Mouse (Mus musculus) forebrain, embryonic 16.5 days (tissue): ENCODE results near the gene D430041D05Rik. TPM values are rescaled to one million over a fixed set of nuclear protein-coding genes. Genes with fewer than 3 reads are reported as not detected.

Source experiments
- ATAC-seq: fragments of 200-750 bp; cut with Nextera tagmentation; 2 replicates; pipeline ENCODE4 v1.8.0; 2017; ENCODE audit warnings: mild to moderate bottlenecking, moderate library complexity
- H3K27ac ChIP-seq: fragments of 300-500 bp; sonication (generic); 2 replicates; pipeline ENCODE4 v1.5.1; 2014; ENCODE audit warnings: low read length, control low read depth
- H3K27me3 ChIP-seq: fragments of 300-500 bp; sonication (generic); replicated peaks from 2 replicates; pipeline ENCODE4 v1.6.1; 2014; ENCODE audit warnings: low read length; ENCODE audit not compliant: control insufficient read depth, insufficient read depth
- H3K36me3 ChIP-seq: fragments of 300-500 bp; sonication (generic); 2 replicates; pipeline ENCODE4 v1.6.1; 2014; ENCODE audit not compliant: control insufficient read depth, insufficient read depth
- H3K4me1 ChIP-seq: fragments of 300-500 bp; sonication (generic); replicated peaks from 2 replicates; pipeline ENCODE4 v1.6.1; 2014; ENCODE audit warnings: low read length; ENCODE audit not compliant: control insufficient read depth, insufficient read depth
- H3K4me2 ChIP-seq: fragments of 300-500 bp; sonication (generic); 2 replicates; pipeline ENCODE4 v1.6.1; 2014; ENCODE audit warnings: mild to moderate bottlenecking, low read length, control low read depth
- H3K4me3 ChIP-seq: fragments of 300-500 bp; sonication (generic); replicated peaks from 2 replicates; pipeline ENCODE4 v1.5.1; 2014; ENCODE audit warnings: mild to moderate bottlenecking, low read length, control low read depth
- H3K9ac ChIP-seq: fragments of 300-500 bp; sonication (generic); replicated peaks from 2 replicates; pipeline ENCODE4 v1.6.1; 2014; ENCODE audit warnings: low read depth, low read length, control low read depth
- H3K9me3 ChIP-seq: fragments of 300-500 bp; sonication (generic); 2 replicates; pipeline ENCODE4 v1.6.1; 2016; ENCODE audit warnings: low read length; ENCODE audit not compliant: control insufficient read depth
- WGBS: fragments of 180-500 bp; shearing (Covaris S2); extraction: QIAGEN DNeasy Blood & Tissue Kit; methylation state at CpG from one replicate; pipeline ENCODE4 v1.1.7; 2014; 5-methylcytosine and 5-hydroxymethylcytosine counted together
- polyA plus RNA-seq: library from polyadenylated mRNA; unstranded; fragments of >200 nt; fragmentation: Nextera tagmentation; extraction: Ambion mirVana; gene quantifications from 2 replicates; pipeline ENCODE4 v1.2.1, GENCODE M21; 2015

Gene D430041D05Rik
- polyA plus RNA-seq, 1 experiment from 2014 or later: 14.9 TPM

GRCm38 (mm10) chr2:104163418-104163817, 247.4 kb downstream of the D430041D05Rik start:
- H3K27ac ChIP-seq: no peak overlapping the region
- no peaks in the 10 kb centered on the region for H3K36me3 ChIP-seq
- ATAC-seq: no peak
- no peak overlapping the region for H3K9ac ChIP-seq
- no peaks in the 10 kb centered on the region for H3K9me3 ChIP-seq
- H3K27me3 ChIP-seq: no peaks in the 10 kb centered on the region
- H3K4me3 ChIP-seq: no peak overlapping the region
- H3K4me2 ChIP-seq: no peak overlapping the region
- WGBS: 84% methylated on average over 7 of the region's 7 CpGs
- peaks cover 6% of the 10 kb centered on the region for H3K4me1 ChIP-seq

DNA sequence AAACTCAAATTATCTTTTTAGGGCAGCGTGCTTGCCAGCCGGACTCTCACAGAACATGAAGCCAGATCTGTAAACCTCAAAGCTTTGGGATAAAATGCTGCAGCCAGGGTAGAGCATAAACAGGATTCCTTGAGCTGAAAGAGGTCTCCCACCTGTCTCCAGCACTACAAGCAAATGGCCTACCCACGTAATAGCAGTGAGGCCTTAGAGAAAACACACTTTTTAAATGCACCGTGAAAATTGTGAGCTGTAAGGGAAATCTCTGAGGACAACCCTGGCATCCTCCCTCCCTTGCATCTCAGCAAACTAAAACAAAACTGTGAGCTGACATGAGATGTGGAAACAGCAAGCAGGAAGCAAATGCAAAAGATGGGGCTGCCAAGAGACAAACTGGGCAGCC, 253.0 kb downstream of the D430041D05Rik start:
- Histone ChIP-seq H3K27me3 (no peaks in the 10 kb centered on the region), H3K27ac (no peak overlapping the region), H3K4me2 (no peak overlapping the region), H3K9me3 (no peaks in the 10 kb centered on the region), H3K4me3 (no peak overlapping the region), H3K9ac (no peak overlapping the region), H3K36me3 (no peaks in the 10 kb centered on the region), H3K4me1 (no peaks in the 10 kb centered on the region)
- no peak for ATAC-seq
- WGBS: 88% methylated on average over 4 of the region's 4 CpGs

DNA sequence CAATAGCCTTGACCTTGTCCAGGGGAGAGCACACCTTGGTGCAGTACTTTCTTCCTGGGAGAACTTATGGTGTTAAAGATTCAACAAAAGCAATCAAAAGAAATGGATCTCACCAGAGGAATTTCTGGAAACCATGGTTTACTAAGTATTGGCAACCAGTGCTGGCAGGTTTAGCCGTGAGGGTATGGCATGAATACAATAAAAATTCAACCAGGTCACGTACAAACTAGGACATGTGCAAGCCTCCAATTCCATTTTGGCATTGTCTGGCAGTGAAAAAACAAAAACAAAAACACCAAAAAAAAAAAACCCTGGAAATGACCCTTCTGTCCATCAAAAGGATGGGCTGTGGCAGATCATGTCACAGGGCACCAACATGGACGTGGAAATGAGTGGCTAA, 256.9 kb downstream of the D430041D05Rik start:
- Histone ChIP-seq H3K36me3 (no peaks in the 10 kb centered on the region), H3K27ac (no peak overlapping the region), H3K4me1 (no peaks in the 10 kb centered on the region), H3K4me3 (no peak overlapping the region), H3K4me2 (no peak overlapping the region), H3K27me3 (no peaks in the 10 kb centered on the region), H3K9ac (no peak overlapping the region), H3K9me3 (no peaks in the 10 kb centered on the region)
- 84% methylated on average over 3 of the region's 3 CpGs for WGBS
- ATAC-seq: no peak

DNA sequence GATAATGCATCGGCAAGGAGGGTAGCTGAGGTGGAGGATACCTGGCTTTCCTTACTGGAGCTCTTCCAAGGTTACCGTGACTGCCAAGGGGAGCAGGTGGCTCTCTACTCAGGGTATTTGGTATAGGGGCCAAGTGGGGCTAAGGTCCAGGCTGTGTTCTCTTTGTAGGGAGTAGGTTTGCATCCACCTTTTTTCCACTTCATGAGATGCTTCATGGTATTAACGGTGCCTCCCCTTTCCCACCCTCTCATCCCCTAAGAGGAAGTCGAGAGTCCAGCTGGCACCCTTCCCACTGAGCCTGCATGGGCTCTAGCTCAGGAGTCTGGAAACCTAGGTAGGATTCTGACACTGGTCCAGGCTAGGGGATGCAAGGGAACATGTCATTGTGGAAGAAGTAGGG, 257.5 kb downstream of the D430041D05Rik start:
- Histone ChIP-seq H3K27me3 (no peaks in the 10 kb centered on the region), H3K4me1 (no peaks in the 10 kb centered on the region), H3K36me3 (no peaks in the 10 kb centered on the region), H3K9ac (no peak overlapping the region), H3K4me2 (no peak overlapping the region), H3K4me3 (no peak overlapping the region), H3K27ac (no peak overlapping the region), H3K9me3 (no peaks in the 10 kb centered on the region)
- 76% methylated on average over 4 of the region's 4 CpGs for WGBS
- ATAC-seq: no peak

DNA sequence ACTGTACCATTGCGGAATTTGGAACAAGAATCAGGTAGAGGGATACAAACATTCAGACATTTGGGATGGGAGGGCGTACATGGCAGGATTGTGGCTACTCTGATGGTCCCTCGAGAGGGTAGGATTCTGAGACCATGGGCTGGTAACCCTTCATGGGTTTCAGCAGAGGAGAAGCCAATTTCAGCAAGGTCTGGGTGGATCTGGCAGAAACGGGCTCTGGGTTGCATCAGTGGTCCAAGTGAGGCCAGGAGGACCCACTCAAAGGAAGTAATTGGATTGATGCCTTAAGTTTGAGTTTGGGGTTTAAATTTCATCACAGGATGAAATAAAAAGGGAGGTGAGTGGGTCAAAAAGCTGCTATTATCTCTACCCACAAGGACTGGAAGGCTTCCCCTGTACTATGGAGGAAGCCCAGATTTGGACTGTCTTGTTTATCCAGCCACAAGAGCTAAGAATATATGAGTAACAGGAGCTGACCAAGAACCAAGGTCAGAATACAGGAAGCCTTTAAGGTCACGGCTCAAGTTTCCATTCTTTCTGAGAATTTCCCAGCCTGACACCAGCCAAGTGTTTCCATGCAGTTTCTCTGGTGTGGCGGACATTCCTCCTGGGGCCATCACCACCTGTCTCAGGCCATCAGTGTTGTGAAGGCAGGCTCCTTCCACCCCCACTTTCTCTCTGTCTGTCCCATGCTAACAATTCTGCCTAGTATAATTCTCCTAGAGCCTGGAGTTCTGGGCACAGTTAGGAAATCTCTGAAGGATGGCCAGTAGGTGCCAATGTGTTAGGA, 260.0 kb downstream of the D430041D05Rik start:
- H3K9ac ChIP-seq: no peak overlapping the region
- H3K27me3 ChIP-seq: no peaks in the 10 kb centered on the region
- ATAC-seq: no peak
- H3K4me1 ChIP-seq: no peaks in the 10 kb centered on the region
- WGBS: 92% methylated on average over 6 of the region's 6 CpGs
- H3K36me3 ChIP-seq: no peaks in the 10 kb centered on the region
- H3K27ac ChIP-seq: no peak overlapping the region
- H3K9me3 ChIP-seq: no peaks in the 10 kb centered on the region
- no peak overlapping the region for H3K4me2 ChIP-seq
- H3K4me3 ChIP-seq: no peak overlapping the region

GRCm38 (mm10) chr2:104147910-104148561, 262.8 kb downstream of the D430041D05Rik start:
- H3K27me3 ChIP-seq: no peaks in the 10 kb centered on the region

GRCm38 (mm10) chr2:104145983-104146382, 264.8 kb downstream of the D430041D05Rik start:
- ATAC-seq: no peak
- no peaks in the 10 kb centered on the region for H3K27me3 ChIP-seq
- no peak overlapping the region for H3K9ac ChIP-seq
- no peaks in the 10 kb centered on the region for H3K4me1 ChIP-seq
- no peaks in the 10 kb centered on the region for H3K36me3 ChIP-seq
- H3K9me3 ChIP-seq: no peaks in the 10 kb centered on the region
- no peak overlapping the region for H3K4me2 ChIP-seq
- H3K27ac ChIP-seq: no peak overlapping the region
- no peak overlapping the region for H3K4me3 ChIP-seq
- 81% methylated on average over 1 of the region's 1 CpGs for WGBS

More at GRCm38 (mm10) chr2:104147910-104148561, 262.8 kb downstream of the D430041D05Rik start:
- Histone ChIP-seq H3K27ac (no peak overlapping the region), H3K4me3 (no peak overlapping the region), H3K4me1 (no peaks in the 10 kb centered on the region), H3K4me2 (no peak overlapping the region), H3K9me3 (no peaks in the 10 kb centered on the region), H3K36me3 (no peaks in the 10 kb centered on the region), H3K9ac (no peak overlapping the region)
- WGBS: 62% methylated on average over 4 of the region's 4 CpGs
- ATAC-seq: no peak

DNA sequence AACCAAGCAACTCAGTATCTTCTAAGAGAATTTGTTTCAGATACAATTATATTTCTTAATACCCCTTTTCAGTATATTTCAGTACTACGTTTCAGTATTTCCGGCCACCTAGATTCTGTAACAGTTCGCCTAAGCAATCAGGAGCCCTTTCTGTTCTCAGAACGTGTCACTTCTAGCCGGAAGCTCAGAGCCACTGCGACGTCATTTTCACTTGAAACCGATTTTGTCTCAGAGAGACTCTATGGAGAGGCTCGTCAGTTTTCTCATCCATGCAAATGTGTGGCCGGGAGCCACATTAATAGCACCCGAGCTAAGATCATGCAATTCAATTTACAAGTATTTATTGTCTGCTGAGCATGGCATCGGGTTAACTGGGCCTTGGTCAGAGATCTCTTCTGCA, 266.8 kb downstream of the D430041D05Rik start:
- WGBS: 77% methylated on average over 12 of the region's 12 CpGs
- Histone ChIP-seq H3K4me2 (no peak overlapping the region), H3K36me3 (no peaks in the 10 kb centered on the region), H3K27ac (no peak overlapping the region), H3K9me3 (no peaks in the 10 kb centered on the region), H3K4me1 (no peaks in the 10 kb centered on the region), H3K9ac (no peak overlapping the region), H3K4me3 (no peak overlapping the region), H3K27me3 (no peaks in the 10 kb centered on the region)
- ATAC-seq: no peak

DNA sequence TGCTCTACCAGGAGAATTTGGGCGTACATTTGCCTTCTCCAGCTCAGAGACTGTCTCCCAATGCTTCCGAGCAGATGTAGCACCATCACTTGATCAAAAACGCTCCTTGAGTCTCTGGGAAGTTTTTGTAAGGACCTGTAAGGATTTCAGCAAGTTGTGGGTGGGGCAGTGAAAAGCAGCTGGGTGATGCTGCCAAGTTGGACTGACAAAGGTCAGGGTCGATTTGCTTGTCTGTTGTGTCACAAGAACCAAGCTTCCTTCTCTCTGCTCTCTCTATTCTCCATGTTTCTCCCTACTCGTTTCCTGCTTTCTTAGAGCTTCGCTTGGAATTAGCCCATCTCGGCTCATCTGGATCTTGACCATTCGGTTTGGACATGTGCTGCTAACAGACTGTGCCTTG, 268.7 kb downstream of the D430041D05Rik start:
- Histone ChIP-seq H3K27ac (no peak overlapping the region), H3K9ac (no peak overlapping the region), H3K4me1 (no peaks in the 10 kb centered on the region), H3K4me3 (no peak overlapping the region), H3K27me3 (no peaks in the 10 kb centered on the region), H3K36me3 (no peaks in the 10 kb centered on the region), H3K9me3 (no peaks in the 10 kb centered on the region), H3K4me2 (no peak overlapping the region)
- ATAC-seq: no peak
- WGBS: 90% methylated on average over 8 of the region's 8 CpGs
